Mouse (Mus musculus) E14TG2a.4 (cell line): Measurements from ENCODE around the gene Tmem183a.

Source experiments
- CTCF ChIP-seq: conservative IDR thresholded peaks from 2 replicates; pipeline ENCODE4 v1.5.1; 2014; ENCODE audit warnings: low read length
- NANOG ChIP-seq: IDR thresholded peaks from 2 replicates; pipeline ENCODE4 v1.6.1; 2014; ENCODE audit warnings: borderline replicate concordance, low read length, mixed read lengths
- POU5F1 ChIP-seq: IDR thresholded peaks from 2 replicates; pipeline ENCODE4 v1.6.1; 2014; ENCODE audit warnings: low read length, borderline replicate concordance

DNA sequence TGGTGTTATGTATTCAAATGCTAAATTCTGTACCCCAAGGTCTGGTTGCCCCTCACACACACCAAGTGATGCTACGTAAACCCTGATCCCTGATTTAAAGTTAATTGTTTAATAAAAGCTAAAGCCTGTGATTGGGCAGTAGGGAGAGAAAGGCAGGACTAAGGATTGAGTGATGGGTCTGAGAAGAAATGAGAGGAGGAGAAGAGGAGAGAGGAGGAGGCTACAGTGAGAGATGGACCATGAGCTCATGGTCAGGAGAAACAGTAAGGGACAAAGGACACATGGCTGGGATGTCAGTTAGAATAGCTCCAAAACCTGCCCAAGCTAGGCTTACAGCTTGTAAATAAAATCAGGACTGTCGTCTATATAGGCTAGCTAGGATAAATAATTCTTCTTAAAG lies 19.3 kb upstream of the Tmem183a start:
- TF ChIP-seq CTCF (no peak), NANOG (no peak), POU5F1 (no peak)
